Mouse (Mus musculus): ENCODE data around the gene Tacc2.

The Tacc2 gene

DNA sequence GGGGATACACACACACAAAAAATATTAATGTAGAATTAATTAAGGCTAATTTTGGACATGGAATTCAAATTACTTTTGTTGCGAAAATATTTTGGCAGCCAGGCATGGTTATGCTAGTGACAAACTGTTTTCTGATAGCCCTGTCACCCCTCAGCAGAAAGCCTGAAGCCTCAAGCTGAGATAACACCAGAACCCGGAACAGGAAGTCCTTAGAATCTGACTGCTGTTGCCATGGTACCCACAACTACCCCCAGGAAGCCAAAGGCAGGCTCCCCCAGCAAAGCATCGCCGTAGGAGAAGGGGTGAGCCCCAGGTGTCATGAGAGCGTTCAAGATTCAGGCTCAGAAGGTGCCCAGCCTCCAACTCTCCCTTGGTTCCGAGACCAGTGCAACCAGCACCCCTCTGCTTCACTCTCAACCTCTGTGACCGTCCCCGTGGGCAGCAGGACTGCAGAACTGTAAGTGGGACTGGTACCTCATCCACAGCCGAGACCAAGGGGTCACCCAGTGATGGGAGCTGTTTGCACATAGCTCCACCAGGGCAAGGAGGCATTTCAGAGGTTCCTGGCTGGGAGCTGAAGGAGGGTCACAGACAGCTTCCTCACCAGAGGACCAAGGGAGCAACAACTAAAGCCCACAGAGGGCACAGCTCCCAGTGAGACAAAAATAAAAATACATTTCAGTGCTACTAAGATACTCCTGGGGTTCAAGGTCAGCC lies 196.8 kb downstream of the Tacc2 start, which contains the start of gene Btbd16:
Gene Btbd16, plus strand, starts transcription at position 156 of the 717 bp plus-strand sequence.
- DNase-seq (ENCODE audit: low spot score), result no peak

DNA sequence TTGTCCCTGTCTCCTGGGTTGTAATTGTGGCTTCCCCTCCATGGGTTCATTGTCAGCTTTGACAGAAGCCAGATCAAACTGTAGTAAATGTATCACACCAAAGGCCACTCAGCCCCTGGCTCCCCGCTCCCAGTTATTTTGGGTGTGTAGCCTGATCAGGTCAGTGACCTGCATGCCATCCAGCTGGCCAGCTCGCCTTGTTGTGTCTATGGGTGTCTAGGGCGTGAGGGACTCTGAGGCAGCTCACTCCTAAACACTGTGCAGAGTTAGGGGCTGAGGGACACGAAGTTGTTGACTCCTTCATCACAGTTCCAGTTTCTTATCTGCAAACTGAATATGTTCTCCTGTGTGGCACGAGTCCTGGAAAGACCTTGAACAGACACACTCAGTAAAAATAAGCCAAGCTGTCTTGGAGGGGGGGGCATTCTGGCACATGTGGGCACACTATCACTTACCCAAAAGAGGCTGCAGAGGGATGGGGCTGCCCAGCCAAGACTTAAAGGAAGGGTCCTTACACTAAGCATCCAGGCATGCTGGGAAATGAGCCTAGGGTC lies 203.7 kb downstream of the Tacc2 start:
- DNase-seq (ENCODE audit: low spot score), result peak; percentile 67

DNA sequence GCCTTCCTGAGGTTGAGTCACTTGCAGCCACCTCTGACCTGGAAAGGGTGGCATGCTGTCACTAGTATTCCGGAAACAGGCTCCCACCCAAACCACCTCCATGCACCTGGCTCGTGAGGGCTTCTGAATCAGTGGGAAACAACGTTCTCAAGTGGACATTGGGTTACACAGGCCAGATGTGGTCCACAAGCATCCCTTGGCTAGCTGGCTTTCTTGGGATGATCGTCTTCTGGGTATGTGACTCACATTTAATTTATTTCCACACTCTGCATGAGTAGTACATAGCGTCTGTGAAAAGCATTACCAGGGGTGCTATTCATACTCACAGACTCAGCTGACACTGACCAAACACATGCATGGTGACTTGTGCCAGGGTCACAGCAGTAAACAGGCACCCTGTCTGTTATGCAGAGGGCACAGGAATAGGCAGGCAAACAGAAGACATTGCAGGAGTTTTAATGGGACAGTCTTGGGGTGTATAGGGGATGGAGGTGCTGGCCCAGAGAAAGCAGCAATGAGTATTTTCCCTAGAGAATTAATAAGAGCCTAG lies 205.3 kb downstream of the Tacc2 start:
- no peak for DNase-seq (ENCODE audit: low spot score)

DNA sequence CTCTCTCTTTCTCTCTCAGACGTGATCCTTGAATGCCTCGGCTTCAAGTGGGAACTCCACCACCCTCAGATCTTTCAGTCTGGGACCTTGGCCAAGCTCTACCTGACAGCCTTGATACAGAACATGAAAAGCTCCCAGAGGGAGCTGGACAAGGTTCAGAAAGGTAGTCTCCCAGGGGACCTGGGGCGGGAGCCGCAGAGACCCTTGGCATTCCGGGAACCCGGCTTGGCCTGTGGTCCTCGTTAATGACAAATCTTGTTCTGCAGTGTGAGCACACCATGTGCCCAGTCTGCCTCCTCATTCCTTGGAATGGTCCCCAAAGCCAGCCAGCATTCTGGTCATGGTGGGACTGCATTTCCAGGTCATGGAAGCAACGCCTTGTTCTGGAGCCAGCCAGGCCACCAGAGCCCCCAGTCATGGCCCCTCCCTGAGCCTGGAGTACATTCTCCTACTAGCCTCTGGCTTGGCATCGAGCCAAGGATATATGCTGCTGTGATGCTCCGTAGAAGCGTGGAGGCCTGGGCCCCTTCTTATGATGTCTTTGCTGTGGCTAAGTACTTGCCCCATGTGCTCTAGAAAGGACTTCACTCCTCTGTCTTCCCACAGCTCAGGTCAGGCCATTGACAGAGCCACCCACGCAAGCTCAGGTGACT lies 208.8 kb downstream of the Tacc2 start:
- peak; percentile 20 for DNase-seq (ENCODE audit: low spot score)

DNA sequence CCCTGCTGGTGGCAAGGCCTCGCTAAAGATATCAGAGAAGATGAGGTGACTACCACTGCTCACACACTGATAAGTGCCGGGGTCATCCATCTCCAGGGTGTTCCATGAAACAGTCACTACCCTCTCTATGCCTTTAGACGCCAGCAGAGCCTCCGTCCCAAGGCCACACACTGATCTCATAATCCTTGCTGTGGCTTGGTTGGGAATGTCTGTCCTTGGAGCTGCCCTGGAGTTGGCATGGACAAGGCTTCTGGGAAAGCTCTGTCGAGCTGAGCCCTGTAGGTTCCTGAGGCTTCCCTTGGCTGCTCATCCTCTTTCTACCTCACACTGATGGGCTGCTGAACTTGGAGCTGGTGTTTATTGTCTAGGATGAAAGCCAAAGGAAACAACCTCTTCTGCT lies 209.5 kb downstream of the Tacc2 start:
- DNase-seq (ENCODE audit: low spot score), result peak; percentile 67

GRCm38 (mm10) chr7:130787537-130787936 lies 210.3 kb downstream of the Tacc2 start:
- DNase-seq (ENCODE audit: low spot score), result no peak

DNA sequence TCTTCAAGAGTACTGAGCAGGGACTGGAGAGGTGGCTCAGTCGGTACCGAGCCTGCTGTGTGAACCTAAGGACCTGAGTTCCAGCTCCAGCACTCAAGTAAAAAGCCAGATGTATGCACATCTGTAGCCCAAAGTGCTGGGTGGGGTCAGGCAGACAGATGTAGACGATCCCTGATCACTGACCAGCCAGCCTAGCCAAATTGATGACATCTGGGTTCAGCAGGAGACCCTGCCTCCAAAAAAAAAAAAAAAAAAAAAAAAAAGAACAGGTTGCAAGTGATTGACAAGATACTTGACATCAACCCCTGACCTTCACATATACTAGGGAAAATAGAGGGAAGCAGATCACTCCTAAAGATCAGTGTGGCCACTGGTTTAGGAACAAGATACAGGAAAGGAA lies 211.7 kb downstream of the Tacc2 start:
- no peak for DNase-seq (ENCODE audit: low spot score)

DNA sequence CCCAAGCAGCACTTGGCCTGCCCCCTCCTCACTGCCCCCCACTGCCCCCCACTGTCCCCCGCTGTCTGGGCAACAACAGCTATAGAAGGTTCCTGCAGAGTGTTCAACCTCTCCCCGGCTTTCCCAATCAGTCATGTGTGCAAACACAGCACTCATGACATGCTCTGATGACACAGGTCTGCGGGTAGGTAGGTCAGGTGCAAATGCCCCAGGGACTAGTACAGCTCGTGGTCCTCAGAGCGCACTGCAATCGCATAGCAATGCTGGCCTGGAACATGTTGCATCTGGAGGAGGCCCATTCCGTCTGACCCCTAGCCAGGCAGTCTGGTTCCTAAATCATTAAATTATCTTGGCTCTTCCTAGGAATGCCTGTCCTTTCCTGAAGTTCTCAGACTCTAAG lies 212.2 kb downstream of the Tacc2 start:
- no peak for DNase-seq (ENCODE audit: low spot score)

- no peak for DNase-seq (ENCODE audit: low spot score)
Observed at GRCm38 (mm10) chr7:130793671-130794070, 216.4 kb downstream of the Tacc2 start.

GRCm38 (mm10) chr7:130796786-130797185 lies 219.5 kb downstream of the Tacc2 start:
- DNase-seq (ENCODE audit: low spot score), result no peak

DNA sequence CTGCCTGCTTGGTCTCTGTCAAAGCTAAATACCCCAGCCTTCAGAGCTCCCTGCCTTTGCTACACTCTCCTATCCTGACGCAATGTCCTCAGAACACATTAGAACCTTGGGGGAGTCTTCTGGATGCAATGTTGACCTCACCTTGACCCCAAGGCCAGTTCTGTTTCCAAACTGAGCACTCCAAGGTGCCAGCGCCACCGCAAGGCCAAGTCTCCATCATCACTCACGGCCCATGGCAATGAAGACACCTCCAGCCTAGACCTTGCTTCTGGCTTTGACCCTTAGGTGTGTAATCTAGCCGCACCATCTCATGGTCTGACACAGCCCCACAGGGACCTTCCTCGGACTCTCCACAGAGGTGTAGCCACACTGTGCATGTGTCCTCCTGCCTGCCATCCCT lies 220.3 kb downstream of the Tacc2 start:
- no peak for DNase-seq (ENCODE audit: low spot score)

GRCm38 (mm10) chr7:130799418-130799817 lies 222.2 kb downstream of the Tacc2 start:
- no peak for DNase-seq (ENCODE audit: low spot score)

DNA sequence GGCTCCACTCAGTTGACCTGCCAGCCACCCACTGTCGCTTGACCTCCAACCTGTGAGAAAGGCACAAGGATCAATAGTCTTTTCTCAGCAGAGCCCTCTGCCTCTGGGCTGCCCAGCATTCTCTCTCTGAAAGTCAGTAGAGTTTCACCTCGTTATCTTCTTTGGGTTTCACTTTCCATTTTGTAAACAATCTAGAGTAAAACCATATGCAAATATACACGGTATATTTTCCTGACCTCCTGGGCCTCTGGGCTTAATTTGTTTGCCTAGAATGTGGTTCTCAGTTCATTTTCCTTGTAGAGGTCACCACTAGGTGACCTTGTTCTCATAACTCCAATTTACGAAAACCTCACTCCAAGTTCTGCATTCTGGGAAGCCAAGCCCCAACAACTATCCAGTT lies 223.4 kb downstream of the Tacc2 start:
- DNase-seq (ENCODE audit: low spot score), result no peak

GRCm38 (mm10) chr7:130801811-130802210 lies 224.6 kb downstream of the Tacc2 start:
- DNase-seq (ENCODE audit: low spot score), result no peak

- no peak for DNase-seq (ENCODE audit: low spot score)
Observed at GRCm38 (mm10) chr7:130803251-130803825, 226.1 kb downstream of the Tacc2 start.

- DNase-seq (ENCODE audit: low spot score), result no peak
Observed at GRCm38 (mm10) chr7:130804991-130805390, 227.8 kb downstream of the Tacc2 start.

- peak; percentile 41 for DNase-seq (ENCODE audit: low spot score)
Observed at GRCm38 (mm10) chr7:130807749-130808148, 230.5 kb downstream of the Tacc2 start.

- DNase-seq (ENCODE audit: low spot score), result no peak
Observed at GRCm38 (mm10) chr7:130808694-130809093, 231.5 kb downstream of the Tacc2 start.

GRCm38 (mm10) chr7:130810238-130810637 lies 233.0 kb downstream of the Tacc2 start:
- no peak for DNase-seq (ENCODE audit: low spot score)

DNA sequence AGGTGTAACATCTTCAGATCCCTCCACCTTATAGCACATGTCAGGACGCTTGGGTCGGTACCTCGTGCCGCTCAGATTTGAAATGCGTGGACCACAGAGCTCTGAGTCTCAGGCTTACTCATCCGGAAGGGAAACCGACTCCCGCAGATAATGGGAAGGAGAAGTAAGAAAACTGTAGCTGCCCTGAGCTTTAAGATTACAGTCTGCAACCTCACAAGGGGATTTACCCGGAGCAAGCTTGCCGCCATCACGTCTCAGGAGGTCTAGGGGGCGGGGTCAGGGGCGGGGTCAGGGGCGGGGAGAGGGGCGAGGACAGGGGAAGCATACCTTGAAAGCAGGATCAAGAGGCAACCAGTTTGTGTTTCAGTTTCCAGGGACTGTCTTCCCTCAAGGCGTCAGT lies 235.2 kb downstream of the Tacc2 start:
- DNase-seq (ENCODE audit: low spot score), result no peak

All from ovary, postnatal 36 days (tissue).